Mouse (Mus musculus) Patski (cell line): ENCODE measurements around the gene Nav2. TPM values are rescaled to one million over a fixed set of nuclear protein-coding genes. Genes with fewer than 3 reads are reported as not detected.
A peak's percentile ranks its signal among the peaks of the same experiment; 100 is the strongest.

Experiments
- ATAC-seq: fragments of 100-300 bp; one replicate; pipeline ENCODE4 v1.8.0; 2021
- CTCF ChIA-PET: fragments of 350-600 bp; sonication (Branson Sonifier 250); formaldehyde crosslinking; loops from one replicate; lab custom pipeline; 2022; ENCODE audit warnings: inconsistent platforms; lab: Charles Lee
- POLR2A ChIA-PET: fragments of 350-600 bp; sonication (Branson Sonifier 250); formaldehyde crosslinking; loops from one replicate; lab custom pipeline; 2022; ENCODE audit warnings: antibody characterized with exemption, inconsistent platforms; lab: Charles Lee
- DNase-seq: peaks from one replicate; pipeline ENCODE4 v3.0.0-alpha.2; 2011; ENCODE audit warnings: low read depth, low spot score
- H3K27me3 ChIP-seq: fragments of 371-371 bp; one replicate; pipeline ENCODE4 v1.5.1; 2021
- CTCF ChIP-seq: fragments of 100-300 bp; IDR thresholded peaks from one replicate; pipeline ENCODE4 v1.5.1; 2021
- in situ Hi-C: fragments of 300-500 bp; cut with MboI; formaldehyde crosslinking; loops from 3 replicates; pipeline ENCODE4 v1.11.1; 2018; ENCODE audit warnings: low pct_unique_long_range_greater_than_20kb, mixed read lengths
- polyA plus RNA-seq: library from polyadenylated mRNA; unstranded; gene quantifications from one replicate; pipeline ENCODE4 v1.2.3, GENCODE M21; 2021

Nav2 gene
- polyA plus RNA-seq, 1 experiment from 2014 or later, result 13.3 TPM

DNA sequence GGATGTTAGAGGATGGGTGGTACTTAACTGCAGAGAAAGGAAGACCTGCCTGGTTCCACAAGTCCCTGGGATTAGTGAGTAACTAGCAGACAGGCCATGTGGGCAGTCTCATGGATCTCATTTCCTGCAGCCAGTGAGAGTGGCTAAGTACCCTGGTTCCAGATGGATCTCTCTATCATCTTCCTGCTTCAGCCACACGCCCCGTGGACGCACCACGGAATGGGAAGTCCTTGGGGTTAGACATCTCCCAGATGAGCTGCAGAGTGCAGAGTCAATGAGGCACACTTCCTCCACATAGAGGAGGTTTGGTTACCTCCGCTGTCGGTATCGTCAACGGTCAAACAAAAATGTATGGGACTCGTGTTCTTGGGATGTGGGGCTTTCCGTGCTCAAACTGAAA, 15.1 kb downstream of the Nav2 start:
- in situ Hi-C loops, result no loop called here
- no peaks in the 10 kb centered on the region for H3K27me3 ChIP-seq
- TF ChIP-seq CTCF, result no peak
- ChIA-PET CTCF (no interaction called here), POLR2A (no interaction called here)
- no peak for DNase-seq
- ATAC-seq, result no peak

DNA sequence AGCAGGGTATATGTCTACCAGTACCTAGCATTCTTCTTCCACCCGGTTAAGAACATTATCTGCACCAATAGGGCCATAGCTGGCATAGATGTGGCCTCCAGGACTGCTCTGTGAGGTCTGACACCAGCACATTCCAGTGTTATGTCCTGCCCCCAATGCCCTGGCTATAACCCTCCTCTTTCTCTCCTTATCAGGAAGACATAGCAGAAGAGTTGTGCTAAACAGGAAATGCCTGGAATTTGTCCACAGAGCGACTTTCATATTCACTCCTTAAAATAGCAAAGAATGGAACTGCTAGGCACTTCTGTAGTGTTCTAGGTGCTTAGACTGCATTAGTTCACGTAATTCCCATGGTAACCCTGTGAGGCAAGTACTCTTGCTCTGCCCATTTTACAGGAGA, 16.7 kb downstream of the Nav2 start:
- CTCF ChIA-PET, result interaction anchor here (1.4 kb wide), 1 partner anchor 196 kb away, joined by 3 read pairs; no protein-coding TSS in a partner anchor
- POLR2A ChIA-PET, result no interaction called here
- no peak for TF ChIP-seq CTCF
- ATAC-seq, result no peak
- no peak for DNase-seq
- in situ Hi-C loops, result no loop called here
- no peaks in the 10 kb centered on the region for H3K27me3 ChIP-seq

DNA sequence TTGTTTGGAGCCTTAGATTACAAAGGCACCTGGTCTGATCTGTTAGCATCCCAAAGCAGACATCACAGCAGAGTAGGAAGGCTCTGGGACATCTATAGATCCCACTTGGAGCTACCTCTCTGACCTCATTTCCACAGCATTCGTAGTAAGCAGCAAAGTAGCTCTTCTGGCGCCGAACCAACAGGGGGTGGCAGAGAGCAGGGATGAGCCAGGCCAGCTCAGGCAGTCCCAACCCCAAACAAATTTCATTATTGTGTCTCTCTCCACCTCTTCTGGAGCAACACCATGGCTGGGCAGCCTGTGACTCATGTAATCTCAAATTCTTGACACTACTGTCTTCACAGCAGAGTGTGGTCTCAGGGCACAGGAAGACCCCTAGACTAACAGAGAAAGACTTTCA, 19.8 kb downstream of the Nav2 start:
- no peaks in the 10 kb centered on the region for H3K27me3 ChIP-seq
- CTCF ChIA-PET, result interaction anchor here (0.8 to 2.8 kb wide), 18 partner anchors 9 to 197 kb away, joined by 3 to 11 read pairs (median 4); no protein-coding TSS in a partner anchor
- no peak for DNase-seq
- in situ Hi-C loops, result no loop called here
- POLR2A ChIA-PET, result no interaction called here
- peak; percentile 75 for TF ChIP-seq CTCF
- ATAC-seq, result peak; percentile 83

DNA sequence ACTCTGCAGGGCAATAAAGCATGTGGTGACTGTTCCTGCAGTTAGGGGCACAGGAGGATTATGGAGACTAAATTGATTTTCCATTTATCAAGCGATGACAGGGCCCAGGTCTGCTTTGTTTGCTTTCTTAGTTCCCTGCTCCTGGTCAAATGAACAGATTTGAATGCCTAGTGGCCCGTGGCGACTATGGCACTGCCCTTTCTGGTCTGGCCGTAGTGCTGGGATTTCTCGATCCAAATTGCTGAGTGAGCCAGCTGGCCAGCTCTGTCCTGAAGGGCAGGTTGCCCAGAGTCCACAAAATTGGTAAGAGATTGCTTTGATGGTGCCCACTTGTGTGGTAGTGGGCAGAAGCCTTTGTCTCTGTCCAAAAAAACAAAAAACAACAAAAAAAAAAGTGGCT, 21.9 kb downstream of the Nav2 start:
- ChIA-PET POLR2A (no interaction called here), CTCF (interaction anchor here (1.3 to 2.8 kb wide), 6 partner anchors 11 to 191 kb away, joined by 4 to 11 read pairs (median 8); no protein-coding TSS in a partner anchor)
- in situ Hi-C loops, result no loop called here
- DNase-seq, result no peak
- no peak for TF ChIP-seq CTCF
- no peaks in the 10 kb centered on the region for H3K27me3 ChIP-seq
- ATAC-seq, result peak; percentile 31

DNA sequence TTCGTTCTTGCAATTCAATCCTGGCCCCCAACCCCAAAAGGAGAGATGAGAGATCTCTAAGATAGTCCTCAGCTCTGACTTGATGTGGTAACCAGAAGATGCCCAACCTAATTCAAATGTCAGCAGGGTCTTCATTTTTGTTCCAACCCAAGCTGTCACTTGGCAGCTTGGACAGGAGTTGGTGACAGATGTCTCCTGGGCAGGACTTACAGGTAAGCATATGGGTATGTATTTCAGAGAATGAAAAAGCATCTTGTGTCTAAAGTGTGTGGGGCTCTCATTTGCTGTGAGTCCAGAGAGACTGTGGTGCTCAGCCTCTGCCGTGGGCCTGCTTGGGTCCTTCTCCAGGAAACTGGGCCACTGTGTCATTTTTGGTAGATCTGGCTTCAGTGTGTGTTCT, 23.6 kb downstream of the Nav2 start:
- POLR2A ChIA-PET, result no interaction called here
- no peak for ATAC-seq

DNA sequence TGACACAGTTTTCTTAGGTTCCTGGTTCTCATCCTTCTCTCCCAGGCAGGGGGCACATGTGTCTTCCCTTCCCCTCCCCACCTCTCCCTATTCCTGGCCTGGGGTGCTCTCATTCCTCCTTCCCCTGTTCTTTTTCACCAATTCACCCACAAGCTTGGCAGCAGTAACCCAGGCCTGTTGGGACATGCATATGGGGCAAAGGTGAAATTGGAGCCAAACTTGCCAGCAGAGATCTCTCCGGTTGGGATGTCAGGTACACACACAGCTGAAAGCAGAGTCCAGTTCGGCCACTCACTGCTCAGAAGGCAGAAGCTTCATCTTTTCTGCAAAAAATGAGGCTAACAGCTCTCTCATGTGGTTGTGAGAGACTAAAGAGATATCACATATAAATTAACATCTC, 26.3 kb downstream of the Nav2 start:
- CTCF ChIA-PET, result no interaction called here
- no peaks in the 10 kb centered on the region for H3K27me3 ChIP-seq
- in situ Hi-C loops, result no loop called here
- ATAC-seq, result no peak
- TF ChIP-seq CTCF, result no peak
- no peak for DNase-seq
- POLR2A ChIA-PET, result no interaction called here

More for the DNA sequence above, 23.6 kb downstream of the Nav2 start:
- in situ Hi-C loops, result no loop called here
- H3K27me3 ChIP-seq, result no peaks in the 10 kb centered on the region
- CTCF ChIA-PET, result interaction anchor here (0.7 to 1.3 kb wide), 3 partner anchors 26 to 56 kb away, joined by 3 read pairs; no protein-coding TSS in a partner anchor
- DNase-seq, result no peak
- no peak for TF ChIP-seq CTCF

DNA sequence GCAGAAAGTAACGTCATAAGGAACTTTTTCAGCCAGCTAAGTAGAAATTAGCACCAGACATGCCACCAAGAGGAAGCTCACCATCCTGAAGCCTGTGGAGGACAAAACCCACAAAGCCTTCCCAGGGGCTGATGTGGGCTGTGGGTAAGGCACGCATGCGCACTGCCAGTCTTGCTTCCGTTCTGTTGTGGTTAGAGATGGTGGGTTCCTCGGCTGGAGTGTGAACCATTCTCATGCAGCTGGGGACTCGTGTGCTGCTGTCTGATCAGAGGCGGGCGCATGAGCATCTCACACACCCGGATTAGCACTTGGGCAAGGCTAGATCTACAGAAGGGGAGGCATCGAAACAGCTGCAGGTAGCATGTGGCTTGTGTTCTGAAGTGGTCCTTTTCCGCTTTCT, 29.0 kb downstream of the Nav2 start:
- no peak for TF ChIP-seq CTCF
- CTCF ChIA-PET, result interaction anchor here (1.6 kb wide), 1 partner anchor 44 kb away, joined by 4 read pairs; no protein-coding TSS in a partner anchor
- H3K27me3 ChIP-seq, result no peaks in the 10 kb centered on the region
- ATAC-seq (no peak), DNase-seq (no peak)
- in situ Hi-C loops, result no loop called here
- POLR2A ChIA-PET, result no interaction called here

DNA sequence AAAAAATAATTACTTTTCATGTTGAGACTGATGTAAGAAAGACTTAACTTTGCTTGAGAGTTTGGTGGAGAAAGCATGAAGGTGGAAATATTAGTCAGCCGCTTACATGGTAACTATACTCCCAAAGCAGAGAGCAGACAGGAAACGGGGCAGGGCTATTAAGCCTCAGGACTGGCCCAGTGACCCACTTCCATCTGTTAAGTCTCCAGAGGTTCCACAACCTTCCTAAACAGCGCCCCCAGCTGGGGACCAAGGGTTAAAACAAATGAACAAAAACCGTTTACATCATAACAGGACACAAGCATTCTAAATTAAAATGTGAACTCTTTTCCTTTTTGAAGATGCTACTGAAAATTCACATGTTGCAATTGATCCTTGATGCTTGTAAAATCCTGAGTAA, 29.7 kb downstream of the Nav2 start:
- CTCF ChIA-PET, result interaction anchor here (1.6 kb wide), 1 partner anchor 45 kb away, joined by 4 read pairs; no protein-coding TSS in a partner anchor
- H3K27me3 ChIP-seq, result no peaks in the 10 kb centered on the region
- ATAC-seq (peak; percentile 51), DNase-seq (no peak)
- TF ChIP-seq CTCF, result peak; percentile 60
- in situ Hi-C loops, result no loop called here
- POLR2A ChIA-PET, result no interaction called here

DNA sequence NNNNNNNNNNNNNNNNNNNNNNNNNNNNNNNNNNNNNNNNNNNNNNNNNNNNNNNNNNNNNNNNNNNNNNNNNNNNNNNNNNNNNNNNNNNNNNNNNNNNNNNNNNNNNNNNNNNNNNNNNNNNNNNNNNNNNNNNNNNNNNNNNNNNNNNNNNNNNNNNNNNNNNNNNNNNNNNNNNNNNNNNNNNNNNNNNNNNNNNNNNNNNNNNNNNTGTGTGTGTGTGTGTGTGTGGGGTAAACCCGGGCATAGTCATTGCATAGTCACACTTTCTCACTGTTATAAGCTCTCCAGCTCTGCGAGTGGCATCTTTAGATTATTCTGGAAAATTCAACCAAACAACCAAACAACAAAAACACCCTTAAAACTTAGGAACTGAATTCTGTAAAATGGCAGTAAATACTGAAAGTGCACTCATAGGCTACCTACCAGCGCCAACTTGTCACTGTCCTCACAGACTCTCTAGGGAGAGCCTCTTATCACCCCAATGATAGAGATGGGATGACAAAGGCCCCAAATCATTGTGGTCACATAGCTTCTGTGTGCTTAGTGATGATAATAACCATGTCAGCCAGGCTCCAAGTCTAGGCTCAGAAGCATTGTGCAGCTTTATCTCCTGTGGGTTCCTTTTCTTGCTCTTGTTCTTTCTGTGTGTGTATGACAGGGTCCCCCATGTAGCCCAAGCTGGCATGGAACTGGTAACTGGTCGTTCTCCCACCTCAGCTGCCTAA, 40.0 kb downstream of the Nav2 start:
- ATAC-seq (no peak), DNase-seq (no peak)
- CTCF ChIA-PET, result no interaction called here
- H3K27me3 ChIP-seq, result no peaks in the 10 kb centered on the region
- POLR2A ChIA-PET, result no interaction called here
- in situ Hi-C loops, result no loop called here
- TF ChIP-seq CTCF, result no peak

DNA sequence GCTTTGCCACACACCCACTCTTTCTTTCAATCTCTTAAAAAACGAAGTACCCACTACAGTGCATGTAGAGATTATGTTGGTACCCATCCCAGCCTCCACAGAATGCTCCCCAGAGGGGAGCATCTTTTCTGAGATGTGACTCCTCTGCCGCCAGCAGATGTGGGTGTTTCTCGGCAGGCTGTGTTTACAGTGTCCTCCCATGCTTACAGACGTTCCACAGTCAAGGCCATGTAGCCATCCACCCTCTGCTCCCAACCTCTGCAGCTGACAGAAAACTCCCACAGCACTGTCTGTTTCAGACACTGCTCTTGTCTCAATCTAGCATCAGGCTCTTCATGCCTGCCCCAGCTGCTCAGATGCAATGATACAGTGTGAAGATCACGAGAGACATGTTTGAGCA, 46.0 kb downstream of the Nav2 start:
- no peak for DNase-seq
- ChIA-PET POLR2A (interaction anchor here (1.0 kb wide), 1 partner anchor 12 kb away, joined by 4 read pairs; no protein-coding TSS in a partner anchor), CTCF (no interaction called here)
- no peaks in the 10 kb centered on the region for H3K27me3 ChIP-seq
- ATAC-seq, result no peak
- TF ChIP-seq CTCF, result no peak
- in situ Hi-C loops, result no loop called here
